Mouse (Mus musculus): ENCODE data around the gene Hoxb9.

The Hoxb9 gene

GRCm38 (mm10) chr11:96270996-96271540 is at the start of gene Hoxb9:
TSS of gene Hoxb9 (plus strand) at chr11:96271457.
- no peak for DNase-seq (ENCODE audit: low spot score in 2 of 2)

GRCm38 (mm10) chr11:96223813-96224212 is 47.4 kb upstream of the Hoxb9 start:
- no peak for DNase-seq (ENCODE audit: low spot score in 2 of 2)

DNA sequence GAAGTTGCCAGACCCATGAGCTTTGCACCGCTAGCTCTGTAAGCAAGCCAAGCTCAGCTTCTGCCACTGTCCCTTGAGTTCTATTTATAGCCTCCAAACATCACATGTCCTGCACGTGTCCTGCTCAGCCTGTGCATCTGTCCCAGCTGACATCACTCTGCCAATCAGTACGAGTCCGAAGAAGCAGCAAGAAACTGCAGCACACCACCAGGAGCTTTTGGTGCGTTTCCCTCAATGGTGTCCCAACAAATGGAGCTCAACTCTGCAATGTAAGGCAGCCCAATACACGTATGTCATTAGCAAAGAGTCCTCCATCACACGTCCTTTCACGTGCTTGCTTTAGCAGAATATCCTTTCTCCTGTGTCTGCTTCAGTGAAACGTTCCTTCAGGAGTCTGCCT is 43.6 kb upstream of the Hoxb9 start:
- no peak for DNase-seq (ENCODE audit: low spot score in 2 of 2)

DNA sequence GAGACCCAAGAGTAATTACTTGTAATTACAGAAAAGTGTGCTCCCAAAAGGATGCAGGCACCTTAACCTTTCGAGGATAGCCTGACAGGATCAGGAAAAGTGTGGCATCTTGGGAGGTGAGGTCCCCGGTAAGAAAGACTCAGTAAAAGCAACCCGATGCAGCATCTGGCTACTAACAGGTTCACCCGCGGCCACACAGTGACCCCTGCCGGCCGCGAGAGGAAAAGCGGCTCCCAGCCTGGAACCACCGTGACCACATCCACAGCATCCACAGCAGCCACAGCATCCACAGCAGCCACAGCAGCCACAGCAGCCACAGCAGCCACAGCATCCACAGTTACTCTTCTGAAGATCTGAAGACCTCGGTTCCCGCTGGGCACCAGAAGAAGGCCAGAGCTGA is 36.4 kb upstream of the Hoxb9 start:
- peak; percentile 2 to 6 for DNase-seq (ENCODE audit: low spot score in 2 of 2)

DNA sequence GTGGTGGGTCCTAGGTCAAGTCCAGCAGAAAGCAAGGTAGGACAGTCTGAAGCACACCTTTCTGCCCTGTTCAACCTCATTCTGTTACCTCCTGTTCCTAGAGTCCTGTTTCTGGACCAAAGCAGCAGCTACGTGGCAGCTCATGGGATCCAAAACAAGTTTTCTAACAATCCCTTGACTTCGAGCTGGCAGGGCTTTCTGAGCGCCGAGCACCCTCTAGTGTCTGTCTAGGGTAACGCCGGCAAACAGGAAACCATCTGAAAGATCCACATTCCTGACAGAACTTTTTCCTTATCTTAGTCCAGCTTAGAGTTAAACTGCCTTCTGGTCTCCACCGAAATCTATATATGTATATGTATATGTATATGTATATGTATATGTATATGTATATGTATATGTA is 31.0 kb upstream of the Hoxb9 start:
- DNase-seq (ENCODE audit: low spot score in 2 of 2), result peak in 1 of 2 experiments; percentile 5

DNA sequence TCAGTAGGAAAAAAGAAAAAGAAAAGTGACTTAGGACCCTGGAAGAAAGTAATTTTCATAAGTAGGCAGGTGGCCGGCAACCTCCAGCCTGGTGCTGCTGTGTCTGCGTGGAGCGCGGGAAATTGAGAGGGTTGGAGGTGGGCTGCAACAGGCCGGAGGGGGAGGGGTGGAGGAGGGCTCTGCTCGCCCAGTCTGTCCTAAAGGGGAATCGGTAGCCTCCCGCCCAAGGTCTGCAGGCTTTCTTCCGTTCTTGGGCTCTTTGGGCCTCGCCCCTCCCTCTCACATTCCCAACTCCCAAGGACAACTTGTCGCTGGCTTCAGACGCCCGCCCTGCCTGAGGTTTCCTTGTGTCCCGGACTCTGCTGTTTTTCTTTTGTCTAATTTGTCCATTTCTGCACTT is 20.4 kb upstream of the Hoxb9 start:
- no peak for DNase-seq (ENCODE audit: low spot score in 2 of 2)

DNA sequence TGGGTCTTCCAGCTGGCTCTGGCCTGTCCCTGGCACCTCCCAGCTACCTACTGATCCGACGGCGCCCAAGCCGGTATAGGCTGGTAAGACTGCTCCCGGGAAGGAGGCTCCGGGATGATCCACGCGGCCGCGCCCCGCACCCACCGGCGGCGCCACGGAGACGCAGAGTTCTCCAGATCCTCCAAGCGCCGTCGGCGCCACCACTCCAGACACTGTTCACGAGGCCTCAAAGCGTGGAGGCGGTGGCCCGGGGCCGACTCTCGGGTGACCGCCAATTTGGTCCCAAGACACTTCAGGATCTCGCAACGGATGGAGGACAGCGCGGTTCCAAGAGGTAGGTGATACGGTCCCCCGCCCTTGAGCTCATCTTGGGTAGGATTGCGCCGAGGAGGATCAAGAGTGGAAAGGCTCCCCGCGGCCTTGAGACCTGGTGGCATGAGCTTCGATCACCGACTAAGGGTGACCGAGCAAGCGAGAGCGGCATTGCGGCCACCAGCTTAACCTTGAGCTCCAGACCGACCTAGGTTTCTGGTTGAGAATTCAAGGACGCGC is 19.7 kb upstream of the Hoxb9 start:
- no peak for DNase-seq (ENCODE audit: low spot score in 2 of 2)

DNA sequence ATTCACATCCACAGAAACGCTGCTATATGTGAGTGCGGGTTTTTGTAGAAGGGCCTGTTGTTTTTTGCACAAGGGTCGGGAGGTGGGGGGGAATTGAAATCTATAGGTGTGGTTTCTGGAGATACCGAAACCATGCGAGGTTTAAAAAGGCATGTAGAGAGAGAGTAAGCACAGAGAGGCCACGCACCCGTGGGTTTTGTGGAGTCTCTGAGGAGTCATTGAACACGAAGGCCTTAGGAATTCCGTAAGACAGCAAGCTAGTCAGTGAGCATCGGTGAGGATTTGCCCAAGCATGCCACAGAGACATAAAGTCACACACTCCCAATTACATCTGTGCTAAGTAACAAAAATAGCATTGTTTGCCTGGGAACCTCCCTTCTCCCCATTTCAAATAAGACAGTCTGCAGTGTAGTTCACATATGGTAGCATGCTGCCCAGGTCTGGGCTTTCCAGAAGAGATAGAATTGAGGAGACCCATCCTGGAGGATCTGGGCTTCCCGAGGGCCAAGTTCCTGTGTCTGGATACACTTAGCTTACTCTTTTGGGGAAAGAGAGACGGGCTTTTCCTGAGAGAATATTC is 18.6 kb upstream of the Hoxb9 start:
- no peak for DNase-seq (ENCODE audit: low spot score in 2 of 2)

- no peak for DNase-seq (ENCODE audit: low spot score in 2 of 2)
Observed at GRCm38 (mm10) chr11:96254221-96254620, 17.0 kb upstream of the Hoxb9 start.

- no peak for DNase-seq (ENCODE audit: low spot score in 2 of 2)
Observed at GRCm38 (mm10) chr11:96255111-96255995, 15.9 kb upstream of the Hoxb9 start.

- DNase-seq (ENCODE audit: low spot score in 2 of 2), result no peak
Observed at GRCm38 (mm10) chr11:96255996-96256445, 15.2 kb upstream of the Hoxb9 start.

DNA sequence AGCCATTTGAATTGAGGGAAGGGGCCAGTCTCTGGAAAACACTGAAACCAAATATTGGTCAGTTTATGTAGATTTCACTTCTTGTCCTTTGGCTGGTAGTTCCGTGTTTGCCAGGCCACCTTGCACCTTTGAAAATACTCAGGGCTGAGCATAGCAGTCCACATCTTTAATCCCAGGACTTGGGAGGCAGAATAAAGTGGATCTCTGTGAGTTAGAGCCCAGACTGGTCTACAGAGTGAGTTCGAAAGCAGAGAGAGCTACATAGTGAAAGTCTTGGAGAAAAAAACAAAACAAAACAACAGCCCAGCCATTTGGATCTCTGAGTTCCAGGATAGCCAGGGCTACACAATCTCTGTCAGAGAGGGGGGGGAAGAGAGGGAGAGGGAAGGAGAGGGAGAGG is 14.1 kb upstream of the Hoxb9 start:
- DNase-seq (ENCODE audit: low spot score in 2 of 2), result no peak

DNA sequence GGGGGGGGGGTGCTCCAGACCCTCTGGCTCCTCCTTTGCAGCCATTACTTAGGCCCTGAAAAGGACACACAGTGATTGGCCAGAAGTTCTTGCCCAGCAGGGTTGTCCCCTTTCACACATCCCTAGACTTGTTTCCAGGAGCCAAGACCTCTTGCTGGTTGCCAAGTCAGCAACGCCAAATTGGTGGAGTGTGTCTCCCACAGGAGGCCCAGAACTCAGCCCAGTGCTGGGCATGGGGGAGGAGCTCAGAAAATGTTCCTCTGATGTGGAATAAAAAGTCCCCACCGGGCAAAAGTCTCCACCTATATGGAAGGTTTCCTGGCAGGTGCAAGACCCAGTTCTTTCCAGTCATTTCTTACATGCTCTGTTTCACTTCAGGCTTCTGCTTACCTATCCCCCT is 12.2 kb upstream of the Hoxb9 start:
- DNase-seq (ENCODE audit: low spot score in 2 of 2), result no peak

GRCm38 (mm10) chr11:96259511-96259910 is 11.7 kb upstream of the Hoxb9 start:
- no peak for DNase-seq (ENCODE audit: low spot score in 2 of 2)

DNA sequence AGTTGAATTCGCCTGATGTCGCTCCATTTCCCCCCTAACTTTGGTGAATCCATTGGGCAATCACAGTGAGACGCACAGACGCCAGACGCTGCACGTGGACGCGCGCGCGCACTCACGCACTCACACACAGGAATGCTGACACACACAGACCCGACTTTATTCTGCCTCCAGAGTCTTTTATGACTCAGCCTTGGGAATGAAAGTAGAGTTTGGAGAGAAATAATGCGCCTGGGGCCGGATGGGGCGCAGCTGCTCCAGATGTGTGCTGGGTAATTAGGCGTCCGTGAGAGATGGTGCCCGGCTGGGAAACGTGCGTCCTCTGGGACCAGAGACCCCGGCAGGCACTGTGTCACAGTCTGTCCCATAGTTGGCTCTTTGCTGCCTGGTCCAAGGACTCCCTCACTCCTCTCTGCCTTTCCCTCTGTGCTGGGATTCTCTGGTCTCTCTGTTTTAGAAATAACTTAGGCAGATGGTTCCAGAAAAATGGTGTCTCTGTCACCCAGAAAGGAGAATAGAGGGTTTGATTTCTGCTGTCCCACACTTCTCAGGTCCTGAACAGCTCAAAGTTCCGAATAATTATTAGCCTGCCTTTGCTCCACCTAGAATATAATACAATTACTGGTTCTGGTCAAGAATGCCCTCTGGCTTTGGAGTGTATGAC is 10.8 kb upstream of the Hoxb9 start:
- DNase-seq (ENCODE audit: low spot score in 2 of 2), result no peak

GRCm38 (mm10) chr11:96261323-96261890 is 9.8 kb upstream of the Hoxb9 start:
- DNase-seq (ENCODE audit: low spot score in 2 of 2), result no peak

DNA sequence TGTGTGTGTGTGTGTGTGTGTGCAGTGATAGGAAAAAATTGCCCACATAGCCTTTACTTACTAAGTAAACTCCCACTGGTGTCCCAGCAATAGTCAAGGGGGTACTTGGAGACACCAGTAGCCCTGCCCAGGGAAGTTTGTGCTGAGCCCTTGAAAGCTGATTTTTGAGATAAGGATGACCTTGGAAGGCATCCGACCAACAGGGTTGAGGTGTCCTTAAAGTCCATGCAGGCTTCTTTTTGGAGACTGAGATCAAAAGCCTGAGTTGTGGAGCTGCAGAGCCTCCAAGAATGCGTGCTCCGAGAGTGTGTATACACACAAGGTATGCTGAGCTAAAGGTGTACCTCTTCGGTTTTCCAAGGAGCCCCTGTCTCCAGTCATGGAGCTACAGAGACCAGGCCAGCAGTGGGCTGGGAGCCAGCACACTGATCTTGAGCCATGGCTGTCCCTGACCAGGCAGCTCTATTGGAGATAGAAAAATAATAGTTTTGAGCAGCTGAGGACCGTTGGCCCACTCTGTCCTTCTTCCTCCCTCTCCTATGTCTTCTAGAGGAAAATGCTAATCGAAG is 8.9 kb upstream of the Hoxb9 start:
- DNase-seq (ENCODE audit: low spot score in 2 of 2), result no peak

DNA sequence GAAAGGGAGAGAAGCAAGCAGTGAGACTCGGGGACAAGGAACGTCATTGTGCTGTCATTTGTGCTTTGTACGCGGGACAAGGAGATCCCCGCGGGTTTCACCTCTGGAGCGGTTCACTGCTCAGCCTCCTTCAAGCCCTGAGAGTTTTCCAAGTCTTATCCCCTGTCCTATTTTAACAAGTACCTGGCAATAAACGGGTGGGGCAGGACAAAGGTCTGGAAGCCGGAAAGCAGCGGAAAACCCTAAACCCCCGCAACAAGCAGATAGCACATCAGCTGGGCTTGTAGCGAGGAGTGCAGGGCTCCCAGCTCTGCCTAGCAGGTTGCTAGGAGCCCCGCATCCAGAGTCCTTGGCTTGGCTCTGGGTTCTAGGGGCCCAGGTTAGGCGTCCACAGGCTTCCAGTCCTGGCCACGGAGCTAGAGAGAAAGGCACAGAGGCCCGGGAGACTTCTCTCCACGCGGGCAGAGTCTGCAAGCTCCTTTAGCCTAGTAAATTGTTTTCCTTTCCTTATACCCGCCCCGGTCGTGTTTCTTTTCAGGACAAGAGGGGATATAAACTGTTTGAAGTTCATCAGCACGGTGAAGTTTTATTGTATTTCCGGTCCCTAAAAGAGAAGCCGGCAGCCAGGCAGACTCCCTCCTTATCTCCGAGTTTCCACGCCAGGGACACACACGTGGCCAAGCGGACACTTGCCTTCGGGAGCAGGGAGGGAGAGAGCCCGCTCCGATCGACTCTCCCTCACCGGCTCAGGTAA is 7.4 kb upstream of the Hoxb9 start:
- DNase-seq (ENCODE audit: low spot score in 2 of 2), result no peak

- no peak for DNase-seq (ENCODE audit: low spot score in 2 of 2)
Observed at GRCm38 (mm10) chr11:96264390-96265020, 6.8 kb upstream of the Hoxb9 start.

GRCm38 (mm10) chr11:96265954-96266353 is 5.3 kb upstream of the Hoxb9 start:
- no peak for DNase-seq (ENCODE audit: low spot score in 2 of 2)
